Mouse (Mus musculus): Measurements from ENCODE around the gene Lhfpl5. TPM values are rescaled to one million over a fixed set of nuclear protein-coding genes. Genes with fewer than 3 reads are reported as not detected.

Lhfpl5 gene
- total and polyA plus RNA-seq, 3 experiments: 0.08 TPM; not detected in 2

- no peak overlapping the region for H3K4me2 ChIP-seq (ENCODE audit: insufficient read depth, low read depth, poor library complexity, severe bottlenecking)
- peak; percentile 74 for DNase-seq (ENCODE audit: extremely low read depth)
- no peaks in the 10 kb centered on the region; a peak in 1 of 4 replicates for H3K4me1 ChIP-seq (ENCODE audit: control insufficient read depth in 1 of 2, insufficient read depth in 2 of 2)
- no peak overlapping the region for H3K9ac ChIP-seq (ENCODE audit: insufficient read depth, low read depth)
- peaks cover 76 to 93% of the 10 kb centered on the region in 2 experiments for H3K36me3 ChIP-seq (replicated peaks in 1 of 2; ENCODE audit: control insufficient read depth in 1 of 2, insufficient read depth in 1 of 2, low read length in 1 of 2)
- H3K4me3 ChIP-seq (replicated peaks in 1 of 3; ENCODE audit: low read depth in 2 of 3, low read length in 2 of 3, poor library complexity in 1 of 3): no peak overlapping the region
- TF ChIP-seq ZNF384 (IDR thresholded peaks at IDR 0.05; ENCODE audit: low read depth, low read length) (no peak), SIN3A (IDR thresholded peaks at IDR 0.05; ENCODE audit: low read length) (no peak), NELFE (IDR thresholded peaks at IDR 0.05; ENCODE audit: low read depth, low read length) (0 out of 2 replicates have a peak, but pooled peaks have one; percentile 24), E2F4 (IDR thresholded peaks at IDR 0.05; ENCODE audit: insufficient replicate concordance, low read depth, low read length) (no peak), MYC (IDR thresholded peaks at IDR 0.05; ENCODE audit: low read depth, low read length) (no peak), GABPA (IDR thresholded peaks at IDR 0.05; ENCODE audit: insufficient replicate concordance, low read depth, low read length) (no peak), MXI1 (IDR thresholded peaks at IDR 0.05; ENCODE audit: low read depth, low read length) (no peak), ETS1 (conservative IDR thresholded peaks at IDR 0.05; ENCODE audit: low read depth, low read length) (no peak), SMC3 (IDR thresholded peaks at IDR 0.05; ENCODE audit: low read depth, low read length) (peak; percentile 76), PAX5 (IDR thresholded peaks at IDR 0.05; ENCODE audit: low read length) (no peak), RAD21 (IDR thresholded peaks at IDR 0.05; ENCODE audit: low read depth, low read length) (peak; percentile 38), TBP (conservative IDR thresholded peaks at IDR 0.05; ENCODE audit: low read depth, low read length) (no peak), ZMIZ1 (IDR thresholded peaks at IDR 0.05; ENCODE audit: low read depth, low read length) (no peak), CTCF (conservative IDR thresholded peaks at IDR 0.05 in 1 of 2, IDR thresholded peaks at IDR 0.05 in 1 of 2; ENCODE audit: low read depth in 2 of 2, low read length in 2 of 2) (peak; percentile 80 to 87), CHD2 (IDR thresholded peaks at IDR 0.05; ENCODE audit: low read length) (no peak), KAT2A (IDR thresholded peaks at IDR 0.05; ENCODE audit: insufficient replicate concordance, low read length) (no peak), USF1 (IDR thresholded peaks at IDR 0.05; ENCODE audit: low read depth, low read length) (no peak), USF2 (conservative IDR thresholded peaks at IDR 0.05; ENCODE audit: low read depth, low read length) (no peak), POLR2A (IDR thresholded peaks at IDR 0.05; ENCODE audit: low read depth, low read length) (no peak), NRF1 (IDR thresholded peaks at IDR 0.05; ENCODE audit: low read depth, low read length) (no peak), RCOR1 (conservative IDR thresholded peaks at IDR 0.05; ENCODE audit: low read depth, low read length) (no peak), ZKSCAN1 (IDR thresholded peaks at IDR 0.05; ENCODE audit: borderline replicate concordance, low read depth, low read length) (no peak), JUN (IDR thresholded peaks at IDR 0.05; ENCODE audit: insufficient read depth, low read depth, low read length) (no peak), MAX (IDR thresholded peaks at IDR 0.05; ENCODE audit: low read length) (no peak), CHD1 (IDR thresholded peaks at IDR 0.05; ENCODE audit: low read depth, low read length) (no peak), MAZ (IDR thresholded peaks at IDR 0.05; ENCODE audit: low read depth, low read length) (0 out of 2 replicates have a peak, but pooled peaks have one; percentile 32), TCF12 (IDR thresholded peaks at IDR 0.05; ENCODE audit: low read depth, low read length) (no peak), POLR2AphosphoS2 (IDR thresholded peaks at IDR 0.05; ENCODE audit: low read depth, low read length) (no peak), MEF2A (IDR thresholded peaks at IDR 0.05; ENCODE audit: borderline replicate concordance, low read depth, low read length) (no peak), UBTF (IDR thresholded peaks at IDR 0.05; ENCODE audit: low read depth, low read length) (no peak), EP300 (IDR thresholded peaks at IDR 0.05; ENCODE audit: low read length) (no peak), IRF4 (IDR thresholded peaks at IDR 0.05; ENCODE audit: low read depth, low read length) (no peak), BHLHE40 (IDR thresholded peaks at IDR 0.05; ENCODE audit: low read depth, low read length) (no peak), ELF1 (IDR thresholded peaks at IDR 0.05; ENCODE audit: low read depth, low read length) (no peak), ZC3H11A (IDR thresholded peaks at IDR 0.05; ENCODE audit: low read depth, low read length) (no peak), MAFK (IDR thresholded peaks at IDR 0.05; ENCODE audit: insufficient replicate concordance, low read length) (no peak)
- no peak overlapping the region for H3K27ac ChIP-seq (ENCODE audit: insufficient read depth, low read depth)
- H3K27me3 ChIP-seq (replicated peaks): no peaks in the 10 kb centered on the region
- dilution Hi-C loops (cut with MboI; ENCODE audit: extremely low pct_ligation_motif_present, extremely low pct_unique_long_range_greater_than_20kb, low sequenced_read_pairs): no loop called here
- H3K79me2 ChIP-seq (replicated peaks; ENCODE audit: control insufficient read depth, extremely low read depth, insufficient read depth, poor library complexity, severe bottlenecking): no peaks in the 10 kb centered on the region
- in situ Hi-C loops (cut with MboI; ENCODE audit: low pct_ligation_motif_present, low pct_unique_long_range_greater_than_20kb, low sequenced_read_pairs): no loop called here
- no peaks in the 10 kb centered on the region for H3K9me3 ChIP-seq (replicated peaks; ENCODE audit: low read length)
Measured at GRCm38 (mm10) chr17:28592998-28593397, 17.6 kb downstream of the Lhfpl5 start.

Measured in CH12.LX (cell line).